Mouse (Mus musculus): Measurements from ENCODE around the gene Pex3.

DNA sequence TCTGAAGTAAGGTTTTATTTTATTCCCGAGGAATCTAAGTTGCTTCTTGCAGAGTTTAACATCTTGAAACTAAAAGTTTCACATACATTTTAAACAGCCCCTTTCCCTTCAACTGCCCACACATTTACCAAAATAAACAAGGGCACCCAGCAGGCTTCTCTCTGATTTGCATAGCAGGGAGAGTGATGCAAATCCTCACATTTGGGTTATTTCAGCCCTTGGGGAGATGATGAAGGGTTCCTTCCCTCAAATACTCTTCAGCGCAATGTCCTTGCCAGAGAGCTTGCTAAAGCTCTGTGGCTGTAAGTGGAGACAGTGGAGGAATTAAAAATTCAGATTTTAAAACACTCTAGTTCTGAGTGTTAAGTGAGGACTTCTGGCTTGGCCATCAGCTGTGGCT, 35.0 kb upstream of the Pex3 start:
- TF ChIP-seq CTCF (IDR thresholded peaks at IDR 0.05; ENCODE audit: low read depth) (no peak), EP300 (IDR thresholded peaks at IDR 0.05; ENCODE audit: low read depth) (no peak)
